Mouse (Mus musculus) regulatory T cell (primary cell): ENCODE results near the gene Sdcbp2.

Experiments used
- in situ Hi-C: fragments of 300-600 bp; cut with MboI, MseI; formaldehyde crosslinking; loops from one replicate; pipeline ENCODE4 v1.15.1; 2025; ENCODE audit warnings: high pct_unique_total_duplicates

Gene Sdcbp2

DNA sequence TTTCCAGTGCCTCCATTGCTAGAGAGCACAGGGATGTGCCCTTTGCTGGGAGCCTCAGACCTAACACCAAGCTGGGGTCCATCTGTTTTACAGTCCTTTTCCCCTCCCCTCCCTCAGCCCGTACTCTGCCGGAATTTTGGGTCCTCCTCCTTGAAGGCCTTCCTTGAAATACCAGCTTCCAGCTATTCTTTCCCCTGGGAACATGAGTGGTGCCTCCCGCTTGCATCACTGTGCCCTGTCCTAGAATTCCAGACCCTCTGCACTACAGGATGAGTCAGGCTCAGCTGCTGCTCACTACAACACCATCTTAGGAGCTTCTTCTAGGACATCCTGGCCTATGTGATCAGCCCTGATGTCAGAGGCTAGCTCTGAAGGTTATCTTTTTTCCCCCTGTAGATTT is 51.4 kb downstream of the Sdcbp2 start:
- in situ Hi-C loops, result no loop called here

DNA sequence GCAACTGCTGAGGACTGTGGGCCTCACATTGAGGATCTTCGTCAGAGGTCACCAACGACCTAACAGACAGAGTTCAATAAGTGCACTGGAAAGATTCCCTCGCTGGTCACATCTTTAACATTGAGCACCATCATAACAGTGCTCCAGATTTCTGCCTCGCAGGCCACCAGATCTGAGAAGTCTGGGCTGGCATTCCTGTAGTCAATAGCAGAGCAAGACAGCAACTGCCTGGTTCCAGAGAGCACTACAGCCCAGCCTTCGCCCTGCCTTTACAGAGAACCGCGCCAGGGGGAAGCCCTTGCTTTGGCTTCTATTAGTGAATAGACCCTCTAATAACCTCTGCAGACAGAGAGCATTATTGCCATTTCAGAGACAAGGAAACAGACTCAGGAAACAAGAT is 53.9 kb downstream of the Sdcbp2 start:
- in situ Hi-C loops, result loop anchor here (25.0 kb wide), 1 partner anchor 1689 kb away; no protein-coding TSS in a partner anchor

DNA sequence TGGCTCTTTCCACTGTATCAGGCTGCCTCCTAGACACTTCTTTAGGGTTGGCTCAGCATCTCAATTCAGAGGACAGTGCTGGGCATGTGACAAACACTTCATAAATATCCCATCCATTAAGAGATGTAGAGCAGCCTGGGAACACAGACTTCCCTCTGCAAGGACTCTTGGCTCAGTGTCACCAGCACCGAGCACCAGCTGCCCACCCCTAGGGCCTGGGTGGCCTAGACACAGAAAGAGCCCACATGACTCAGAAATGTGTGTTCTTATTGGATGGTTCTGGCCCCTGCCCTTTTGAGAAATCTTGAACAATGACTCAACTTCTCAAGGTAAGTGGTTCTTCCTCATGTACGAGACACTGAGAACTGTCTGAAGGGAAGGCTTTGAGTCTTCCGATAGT is 55.6 kb downstream of the Sdcbp2 start:
- in situ Hi-C loops, result loop anchor here (25.0 kb wide), 1 partner anchor 1691 kb away; no protein-coding TSS in a partner anchor

DNA sequence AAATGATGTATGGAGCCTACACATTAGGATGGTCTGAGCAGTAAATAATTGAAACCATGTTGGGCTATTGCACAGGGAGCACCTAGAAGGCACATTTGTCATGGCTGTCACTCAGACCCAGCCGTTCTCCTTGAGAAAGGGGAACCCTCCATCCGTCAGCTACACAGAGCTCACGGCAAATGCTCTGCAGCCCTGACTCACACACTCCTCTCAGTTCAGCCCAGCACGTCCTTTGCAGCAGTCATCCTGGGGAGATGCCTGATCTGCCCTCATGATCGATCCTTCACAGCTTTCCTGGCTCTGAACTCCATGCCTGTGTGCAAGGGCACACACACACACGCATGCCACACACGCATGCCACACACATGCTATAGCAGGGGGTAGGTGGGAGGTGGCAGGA is 56.9 kb downstream of the Sdcbp2 start:
- in situ Hi-C loops, result loop anchor here (25.0 kb wide), 1 partner anchor 1692 kb away; no protein-coding TSS in a partner anchor

DNA sequence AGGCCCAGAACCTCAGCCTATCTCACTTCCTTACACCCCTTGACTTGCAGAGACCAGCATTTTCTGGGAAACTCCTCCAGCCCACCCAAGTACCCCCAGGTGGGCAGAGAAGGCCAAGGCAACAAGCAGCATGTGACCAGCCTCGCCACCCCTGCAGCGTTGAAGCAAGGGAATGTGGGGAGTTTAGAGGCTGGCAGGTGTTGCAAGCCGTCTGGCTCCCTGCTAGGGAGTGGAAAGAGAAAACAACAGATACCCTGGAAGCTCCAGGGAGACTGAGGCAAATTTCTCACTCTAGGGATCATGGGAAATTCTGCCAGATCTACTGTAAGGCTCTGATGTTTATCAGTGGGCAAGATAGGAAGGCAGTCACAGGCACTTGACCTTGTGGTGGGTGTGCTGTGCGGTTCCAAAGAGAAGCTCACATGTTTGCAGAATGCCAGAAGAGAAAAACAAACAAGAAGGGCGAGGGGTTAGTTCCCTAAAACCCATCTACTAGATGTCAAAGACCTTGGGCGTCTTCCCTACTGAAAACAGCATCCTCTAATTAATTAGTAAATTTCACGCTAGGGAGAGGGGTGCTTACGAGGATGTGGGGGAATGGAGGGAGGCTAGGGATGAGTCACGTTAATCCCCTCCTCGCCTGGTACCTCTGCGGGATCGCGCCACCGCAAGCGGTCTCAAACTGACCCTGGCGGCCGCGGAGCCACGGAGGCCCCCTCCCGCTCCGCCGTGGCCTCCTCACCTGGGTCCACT is 59.2 kb downstream of the Sdcbp2 start:
- in situ Hi-C loops, result loop anchor here (25.0 kb wide), 1 partner anchor 1694 kb away; no protein-coding TSS in a partner anchor

DNA sequence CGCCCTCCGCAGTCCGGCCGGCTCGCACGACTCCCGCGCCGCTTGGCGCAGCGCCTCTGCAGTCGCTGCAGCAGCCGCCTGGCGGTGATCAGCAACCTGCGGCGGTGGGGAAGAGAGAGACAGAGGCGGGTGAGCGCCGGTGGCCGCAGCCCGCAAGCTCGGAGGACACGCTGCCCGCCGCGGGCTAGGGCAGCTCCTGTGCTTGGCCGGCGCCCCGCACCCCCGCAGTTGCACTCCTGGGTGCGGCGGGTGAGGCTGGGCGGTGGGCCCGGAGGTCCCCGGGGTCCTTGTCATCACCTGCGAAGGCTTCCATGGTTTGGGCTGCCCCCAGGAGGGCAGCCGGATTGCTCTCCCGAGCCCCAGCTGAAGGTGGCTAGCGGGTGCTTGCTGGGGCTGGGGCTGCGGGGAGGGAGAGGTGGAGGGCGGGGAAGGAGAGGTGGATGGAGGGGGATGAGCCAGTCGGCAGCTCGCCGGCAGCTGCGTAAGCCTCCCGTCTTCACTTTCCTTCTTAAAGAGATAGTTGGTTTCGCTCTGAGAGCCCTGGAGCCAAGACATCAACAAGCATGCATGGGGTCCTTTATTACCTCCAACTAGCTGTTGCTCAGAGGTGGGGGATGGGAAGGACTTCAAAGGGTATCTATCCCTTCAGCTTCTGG is 59.9 kb downstream of the Sdcbp2 start, which contains the start of gene Snph:
Snph (minus strand) TSS at position 435 of the 656 bp plus-strand sequence.
- in situ Hi-C loops, result loop anchor here (25.0 kb wide), 1 partner anchor 1695 kb away; no protein-coding TSS in a partner anchor

DNA sequence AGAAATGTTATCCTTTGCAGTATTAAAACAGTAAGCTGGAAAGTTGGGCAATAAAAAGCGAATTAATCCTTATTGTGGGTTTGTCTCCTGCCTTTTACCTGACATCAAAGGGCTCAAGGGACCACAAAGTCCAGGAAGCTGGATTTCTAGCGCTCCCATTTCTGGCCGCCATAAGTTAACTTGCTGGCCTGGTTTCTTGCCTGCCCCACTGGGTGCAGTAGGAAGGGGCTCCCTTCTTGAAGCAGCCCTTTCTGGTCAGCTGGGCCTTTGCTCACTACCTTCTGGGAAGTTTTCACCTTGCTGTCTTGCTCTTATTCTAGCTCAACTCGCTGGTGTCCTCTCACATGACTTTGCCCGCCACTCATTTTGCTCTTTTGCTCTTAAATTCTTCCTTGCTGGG is 60.6 kb downstream of the Sdcbp2 start:
- in situ Hi-C loops, result loop anchor here (25.0 kb wide), 1 partner anchor 1696 kb away; no protein-coding TSS in a partner anchor

DNA sequence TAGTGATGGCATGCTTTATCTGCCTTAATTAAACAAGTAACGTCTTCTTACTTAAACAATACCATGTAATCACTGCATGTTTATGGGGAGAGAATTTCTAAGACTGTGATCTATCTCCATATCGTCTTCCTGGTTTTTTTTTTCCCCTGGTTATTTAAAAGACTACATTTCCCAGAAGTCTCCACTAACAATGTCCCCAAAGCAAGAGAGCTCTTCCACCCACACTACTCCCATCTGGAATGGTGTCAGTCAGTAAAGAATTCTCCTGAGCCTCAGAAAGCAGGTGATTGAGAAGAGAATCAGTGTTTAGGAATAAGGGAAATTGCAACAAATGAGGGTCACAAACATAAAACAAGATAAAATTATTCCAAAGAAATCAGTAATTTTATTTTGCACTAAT is 62.5 kb downstream of the Sdcbp2 start:
- in situ Hi-C loops, result loop anchor here (25.0 kb wide), 1 partner anchor 1698 kb away; no protein-coding TSS in a partner anchor

DNA sequence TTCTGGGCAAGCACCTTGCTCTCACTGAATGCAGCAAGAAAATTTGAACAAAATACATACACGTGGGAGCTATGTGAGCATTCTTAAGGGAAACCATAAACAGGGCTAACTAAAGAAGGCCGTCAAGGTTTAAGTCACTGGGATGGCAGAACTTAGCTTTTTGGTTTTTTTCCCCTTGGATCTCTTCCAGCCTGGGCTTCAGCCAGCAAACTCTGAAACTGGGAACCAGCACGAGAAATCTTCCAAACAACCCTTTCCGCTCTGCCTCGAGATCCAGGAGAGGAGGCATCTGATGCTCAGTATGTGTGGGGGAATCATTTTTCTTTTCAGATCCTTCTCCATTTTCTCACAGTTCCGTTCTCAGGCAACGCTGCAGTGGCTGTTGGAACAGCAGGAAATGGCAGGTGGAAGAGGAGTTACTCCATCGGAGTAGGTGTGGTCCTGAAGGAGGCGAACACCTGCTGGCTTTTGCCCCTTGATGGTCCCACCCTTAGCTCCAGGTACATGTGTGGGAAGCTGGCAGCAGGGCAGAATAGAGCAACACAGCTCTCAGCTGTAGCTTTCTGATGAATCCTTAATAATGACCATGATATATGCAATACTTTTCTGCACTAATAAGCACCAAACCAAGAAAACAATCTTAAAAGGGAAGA is 63.1 kb downstream of the Sdcbp2 start:
- in situ Hi-C loops, result loop anchor here (25.0 kb wide), 1 partner anchor 1698 kb away; no protein-coding TSS in a partner anchor

DNA sequence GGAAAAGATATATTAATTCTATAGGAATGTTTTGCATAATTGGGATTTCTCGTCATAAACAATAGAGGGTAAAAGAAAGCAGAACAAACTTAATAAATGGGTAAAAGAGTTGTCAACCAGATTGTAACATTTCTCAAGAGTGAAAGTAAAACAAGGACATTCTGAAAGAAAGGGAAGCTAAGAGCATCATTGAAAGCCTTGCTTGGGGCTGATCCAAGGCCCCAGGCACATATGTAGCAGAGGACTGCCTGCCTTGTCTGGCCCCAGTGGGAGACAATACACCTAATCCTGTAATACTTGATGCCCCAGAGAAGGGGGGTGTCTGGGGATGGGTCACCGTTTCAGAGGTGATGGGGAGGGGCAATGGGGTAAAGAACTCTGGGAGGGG is 63.6 kb downstream of the Sdcbp2 start:
- in situ Hi-C loops, result loop anchor here (25.0 kb wide), 1 partner anchor 1699 kb away; no protein-coding TSS in a partner anchor
